Mouse (Mus musculus) cortical plate, adult 2 months (tissue): ENCODE measurements around the gene Zdhhc19.

Experiments
- CTCF ChIP-seq: fragments of 200-500 bp; IDR thresholded peaks from 2 replicates; pipeline ENCODE4 v1.5.1; 2011; ENCODE audit warnings: mild to moderate bottlenecking, control low read depth, low read length; ENCODE audit not compliant: insufficient read depth; ENCODE audit errors: extremely low read depth
- POLR2A ChIP-seq: fragments of 200-500 bp; IDR thresholded peaks from 2 replicates; pipeline ENCODE4 v1.6.1; 2011; ENCODE audit warnings: mild to moderate bottlenecking, low read length, control low read depth; ENCODE audit not compliant: insufficient read depth; ENCODE audit errors: extremely low read depth

DNA sequence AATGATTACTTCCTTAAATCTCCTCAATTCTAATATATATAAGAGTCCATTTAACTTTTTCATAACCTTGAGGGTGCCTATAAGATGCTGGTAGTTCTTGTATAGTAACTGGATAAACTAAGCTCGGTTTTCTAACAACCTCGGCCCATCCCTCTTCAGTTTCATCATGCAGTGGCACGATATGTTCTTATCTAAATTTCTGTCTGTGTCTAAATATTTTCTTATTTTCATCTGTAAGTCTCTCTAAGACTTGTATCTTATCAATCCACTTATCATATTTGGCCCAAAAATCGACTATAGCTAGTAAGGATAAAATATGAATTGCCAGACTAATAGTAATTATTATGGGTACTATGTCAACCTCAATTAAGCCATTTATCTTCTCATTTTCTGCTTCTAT is 90.4 kb downstream of the Zdhhc19 start:
- TF ChIP-seq CTCF (no peak), POLR2A (no peak)
